Mouse (Mus musculus) MEL (cell line): Measurements from ENCODE around the gene Fbn1.

Source experiments
- CTCF ChIP-seq, 3 experiments: IDR thresholded peaks in 2 of 3; conservative IDR thresholded peaks in 1 of 3; 2 replicates each; pipeline ENCODE4 v1.5.1; 2011 to 2012; ENCODE audit warnings: low read length in 3 of 3, low read depth in 2 of 3, mild to moderate bottlenecking in 2 of 3, improper control_type of control experiment in 1 of 3, inconsistent platforms in 1 of 3, mixed read lengths in 1 of 3, moderate library complexity in 1 of 3; ENCODE audit not compliant: control insufficient read depth in 1 of 3, insufficient read depth in 1 of 3, poor library complexity in 1 of 3, severe bottlenecking in 1 of 3
- EP300 ChIP-seq, 2 experiments: IDR thresholded peaks; 2 replicates each; pipeline ENCODE4 v1.6.1; 2011; ENCODE audit warnings: improper control_type of control experiment in 2 of 2, low read length in 2 of 2, low read depth in 1 of 2, mild to moderate bottlenecking in 1 of 2
- KAT2A ChIP-seq: conservative IDR thresholded peaks from 2 replicates; pipeline ENCODE4 v1.6.1; 2012; ENCODE audit warnings: low read depth, low read length, improper control_type of control experiment, inconsistent platforms
- MEF2A ChIP-seq: IDR thresholded peaks from 2 replicates; pipeline ENCODE4 v1.6.1; 2014; ENCODE audit warnings: low read depth, mild to moderate bottlenecking, inconsistent platforms, low read length, improper control_type of control experiment; ENCODE audit not compliant: poor library complexity, insufficient replicate concordance, severe bottlenecking; ENCODE audit errors: extremely low read depth
- NELFE ChIP-seq: IDR thresholded peaks from 2 replicates; pipeline ENCODE4 v1.6.1; 2011; ENCODE audit warnings: low read depth, low read length, improper control_type of control experiment
- NRF1 ChIP-seq: IDR thresholded peaks from 2 replicates; pipeline ENCODE4 v1.6.1; 2014; ENCODE audit warnings: low read depth, mild to moderate bottlenecking, inconsistent platforms, low read length, improper control_type of control experiment, moderate library complexity; ENCODE audit not compliant: poor library complexity, insufficient read depth, severe bottlenecking
- POLR2A ChIP-seq, 2 experiments: IDR thresholded peaks; 2 replicates each; pipeline ENCODE4 v1.6.1; 2011 to 2012; ENCODE audit warnings: low read length in 2 of 2, mild to moderate bottlenecking in 2 of 2, control low read depth in 1 of 2, improper control_type of control experiment in 1 of 2, low read depth in 1 of 2, moderate library complexity in 1 of 2; ENCODE audit not compliant: control insufficient read depth in 1 of 2, insufficient read depth in 1 of 2, poor library complexity in 1 of 2
- POLR2AphosphoS2 ChIP-seq: IDR thresholded peaks from 2 replicates; pipeline ENCODE4 v1.6.1; 2011; ENCODE audit warnings: low read length, improper control_type of control experiment
- SIN3A ChIP-seq: IDR thresholded peaks from 2 replicates; pipeline ENCODE4 v1.6.1; 2012; ENCODE audit warnings: low read length, improper control_type of control experiment, inconsistent platforms
- UBTF ChIP-seq: IDR thresholded peaks from 2 replicates; pipeline ENCODE4 v1.6.1; 2012; ENCODE audit warnings: low read depth, mild to moderate bottlenecking, inconsistent platforms, low read length, improper control_type of control experiment, moderate library complexity, borderline replicate concordance; ENCODE audit not compliant: insufficient read depth
- USF1 ChIP-seq: IDR thresholded peaks from 2 replicates; pipeline ENCODE4 v1.6.1; 2014; ENCODE audit warnings: low read depth, mild to moderate bottlenecking, inconsistent platforms, low read length, improper control_type of control experiment, moderate library complexity
- ZC3H11A ChIP-seq: IDR thresholded peaks from 2 replicates; pipeline ENCODE4 v1.6.1; 2012; ENCODE audit warnings: low read depth, mild to moderate bottlenecking, inconsistent platforms, low read length, improper control_type of control experiment

- no peak for TF ChIP-seq UBTF
- TF ChIP-seq NRF1, result no peak
- no peak for TF ChIP-seq USF1
- TF ChIP-seq POLR2A (IDR thresholded peaks at IDR 0.05; ENCODE audit: control insufficient read depth in 1 of 2, insufficient read depth in 1 of 2, low read depth in 1 of 2, low read length in 2 of 2, poor library complexity in 1 of 2), result no peak
- TF ChIP-seq NELFE, result no peak
- no peak for TF ChIP-seq CTCF (IDR thresholded peaks at IDR 0.05 in 2 of 3, conservative IDR thresholded peaks at IDR 0.05 in 1 of 3; ENCODE audit: control insufficient read depth in 1 of 3, insufficient read depth in 1 of 3, low read depth in 2 of 3, low read length in 3 of 3, poor library complexity in 1 of 3, severe bottlenecking in 1 of 3)
- TF ChIP-seq ZC3H11A, result no peak
- no peak for TF ChIP-seq SIN3A
- no peak for TF ChIP-seq KAT2A
- no peak for TF ChIP-seq EP300 (IDR thresholded peaks at IDR 0.05; ENCODE audit: low read depth in 1 of 2, low read length in 2 of 2)
- TF ChIP-seq MEF2A, result no peak
- TF ChIP-seq POLR2AphosphoS2, result no peak
These were observed 12.7 kb downstream of the Fbn1 start for GRCm38 (mm10) chr2:125494831-125495812.
